Mouse (Mus musculus): Measurements from ENCODE around the gene Erlec1.

DNA sequence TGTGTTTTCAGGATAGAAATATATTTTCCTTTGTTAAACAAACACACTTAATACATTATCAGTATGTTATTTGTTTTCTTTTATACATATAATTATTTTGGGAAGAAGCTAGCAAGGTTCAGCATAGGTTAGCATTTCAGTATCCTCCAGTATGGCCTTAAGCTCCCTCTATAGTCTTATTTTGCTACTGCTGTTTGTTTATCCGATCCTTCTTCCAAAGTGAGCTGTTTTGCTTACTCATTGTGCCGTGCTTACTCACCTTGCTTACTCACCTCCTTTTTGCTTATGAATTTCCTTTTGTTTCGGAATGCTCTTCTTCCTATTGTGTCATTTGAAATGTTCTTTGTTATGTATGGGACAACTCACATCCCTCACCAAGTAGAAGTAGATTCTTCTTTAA is 42.5 kb upstream of the Erlec1 start:
- no peak for TF ChIP-seq CTCF (IDR thresholded peaks at IDR 0.05; ENCODE audit: low read depth, low read length)
- no peak for TF ChIP-seq POLR2AphosphoS5 (IDR thresholded peaks at IDR 0.05; ENCODE audit: insufficient replicate concordance, low read depth, low read length)
- no peak for TF ChIP-seq TAL1 (conservative IDR thresholded peaks at IDR 0.05; ENCODE audit: low read depth, low read length)

Data from G1E (cell line).